Mouse (Mus musculus): ENCODE data around the gene Rack1.

DNA sequence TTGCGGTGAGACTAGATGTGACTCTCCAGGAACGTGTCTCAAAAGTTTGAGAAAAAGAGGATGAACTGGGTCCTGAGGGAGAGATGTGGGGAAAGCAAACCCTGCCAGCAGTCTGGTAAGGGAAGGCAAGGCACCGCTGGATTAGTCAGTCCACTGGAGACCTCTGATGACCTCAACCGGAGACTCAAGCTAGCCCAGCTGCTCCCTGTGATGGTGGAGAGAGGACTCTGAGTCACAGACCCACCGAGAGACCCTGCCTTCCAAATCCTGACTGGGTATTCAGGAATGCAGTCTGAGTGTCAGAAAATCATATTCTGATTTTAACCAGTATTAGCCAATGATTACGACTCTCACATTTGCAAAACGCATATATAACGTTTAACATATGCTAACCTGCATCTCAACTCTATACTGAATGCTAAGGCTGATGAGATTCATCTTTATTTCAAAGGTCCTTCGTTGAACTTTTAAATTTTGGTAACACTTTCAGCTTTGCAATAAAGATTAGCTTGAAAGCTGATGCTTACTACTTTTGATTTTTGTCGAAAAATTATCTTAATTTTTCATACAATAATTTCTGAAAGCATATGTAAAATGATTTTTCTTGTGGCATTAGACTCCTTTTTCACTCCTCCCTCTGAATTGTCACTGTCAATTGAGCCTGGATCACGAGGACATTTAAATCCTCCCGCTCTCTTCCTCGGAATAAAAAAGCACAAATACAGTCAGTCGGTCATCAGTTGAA lies 22.8 kb downstream of the Rack1 start:
- TF ChIP-seq POLR2A (IDR thresholded peaks at IDR 0.05; ENCODE audit: low read depth, low read length) (no peak), CTCF (IDR thresholded peaks at IDR 0.05; ENCODE audit: extremely low read depth, insufficient read depth, insufficient read length, insufficient replicate concordance) (no peak)
